Comparison of ENCODE assay signal across 8 mouse cellular contexts in genomic region chr5:136555703-136556102, GRCm38 (mm10). TPM values are rescaled to one million over a fixed set of nuclear protein-coding genes. Genes with fewer than 3 reads are reported as not detected.
DNase-seq lines count a peak whose midpoint lies in the region; ATAC-seq and TF ChIP-seq lines count a peak whose summit lies in the region.

No protein-coding gene starts in this region.

- H3K4me3 ChIP-seq in heart, embryonic 11.5 days (ENCODE audit: low read depth, low read length): no peak overlapping the region
- no peak overlapping the region for H3K4me3 ChIP-seq in midbrain, postnatal 0 days (ENCODE audit: low read depth, low read length)

- WGBS in heart, embryonic 11.5 days (ENCODE audit: insufficient replicate concordance): 12% methylated on average over 5 of the region's 5 CpGs
- WGBS in midbrain, postnatal 0 days: 51% methylated on average over 5 of the region's 5 CpGs

- no peak for TF ChIP-seq CTCF in midbrain, postnatal 0 days (IDR thresholded peaks at IDR 0.05)

- DNase-seq in layer of hippocampus, adult 8-10 months (ENCODE audit: low spot score in 2 of 2): peak; percentile 8 to 18
- DNase-seq in layer of hippocampus, adult 9-10 months (ENCODE audit: low spot score): no peak
- peak; percentile 82 for DNase-seq in NIH3T3 (ENCODE audit: low read depth)
- peak; percentile 73 to 78 for DNase-seq in cerebellum, postnatal 10 days
- DNase-seq in kidney, postnatal 36 days: peak; percentile 76 to 89
- peak; percentile 54 for DNase-seq in midbrain, postnatal 0 days (ENCODE audit: low spot score)
- DNase-seq in embryo, embryonic 10 days (ENCODE audit: low spot score): no peak

- H3K9me3 ChIP-seq in heart, embryonic 11.5 days (replicated peaks; ENCODE audit: control insufficient read depth, low read length): no peaks in the 10 kb centered on the region
- no peaks in the 10 kb centered on the region for H3K9me3 ChIP-seq in midbrain, postnatal 0 days (ENCODE audit: low read length)

- H3K4me2 ChIP-seq in heart, embryonic 11.5 days: peak overlapping the region; percentile 31
- no peak overlapping the region for H3K4me2 ChIP-seq in midbrain, postnatal 0 days (ENCODE audit: low read depth, low read length, poor library complexity, severe bottlenecking)

- no peaks in the 10 kb centered on the region for H3K36me3 ChIP-seq in heart, embryonic 11.5 days (ENCODE audit: control insufficient read depth, insufficient read depth, low read length)
- no peaks in the 10 kb centered on the region for H3K36me3 ChIP-seq in midbrain, postnatal 0 days (ENCODE audit: insufficient read depth, low read length)

- H3K4me1 ChIP-seq in heart, embryonic 11.5 days (ENCODE audit: control insufficient read depth, insufficient read depth, low read length): peaks cover 59% of the 10 kb centered on the region
- peaks cover 2% of the 10 kb centered on the region; the same call in 1 of the 2 replicates for H3K4me1 ChIP-seq in midbrain, postnatal 0 days (ENCODE audit: insufficient read depth, low read length)

- no peak overlapping the region for H3K9ac ChIP-seq in heart, embryonic 11.5 days (ENCODE audit: low read depth, low read length)
- no peak overlapping the region for H3K9ac ChIP-seq in midbrain, postnatal 0 days (replicated peaks; ENCODE audit: low read length, poor library complexity, severe bottlenecking)

- H3K27ac ChIP-seq in heart, embryonic 11.5 days (ENCODE audit: low read depth, low read length): peak overlapping the region; percentile 76
- H3K27ac ChIP-seq in midbrain, postnatal 0 days (ENCODE audit: low read depth, low read length): no peak overlapping the region

- no peaks in the 10 kb centered on the region for H3K27me3 ChIP-seq in heart, embryonic 11.5 days (ENCODE audit: control insufficient read depth, insufficient read depth, low read length)
- no peaks in the 10 kb centered on the region for H3K27me3 ChIP-seq in midbrain, postnatal 0 days (ENCODE audit: insufficient read depth, low read length)

- ATAC-seq in heart, embryonic 11.5 days (replicated peaks; ENCODE audit: insufficient number of reproducible peaks, low FRiP score, low TSS enrichment): peak; percentile 71; the same call in 1 of the 2 replicates
- no peak for ATAC-seq in midbrain, postnatal 0 days (ENCODE audit: low FRiP score)

RNA-seq across cellular contexts. Expression of gene Cux1, which starts 11.6 kb away (rescaled TPM):
- 10 to 100 TPM; 37.3 to 53.2 (median 46.7) TPM for total RNA-seq in layer of hippocampus, adult 8-10 months (2022)
- 67.5 and 71.0 TPM in 2 replicates for polyA plus RNA-seq in heart, embryonic 11.5 days (2014; fragmentation: Nextera tagmentation; extraction: Ambion mirVana)
- 130 and 133 TPM in 2 replicates for total RNA-seq in midbrain, postnatal 0 days (2014; rRNA removed)
- 89.0 and 97.9 TPM in 2 replicates for polyA plus RNA-seq in midbrain, postnatal 0 days (2015; fragmentation: Nextera tagmentation; extraction: Ambion mirVana)

Comparison
In these comparisons a context has a peak if more than half of its experiments do, and no peak if none do; other contexts are left out.
1. DNase-seq: peak in layer of hippocampus, adult 8-10 months (2 of 2), NIH3T3 (single experiment), cerebellum, postnatal 10 days (2 of 2), kidney, postnatal 36 days (2 of 2) and midbrain, postnatal 0 days (single experiment); none in layer of hippocampus, adult 9-10 months (single experiment) and embryo, embryonic 10 days (single experiment).